Mouse (Mus musculus) CH12.LX (cell line): ENCODE results near the gene Mlip. TPM values are rescaled to one million over a fixed set of nuclear protein-coding genes. Genes with fewer than 3 reads are reported as not detected.

Experiments
- DNase-seq: peaks from one replicate; pipeline ENCODE4 v3.0.0-alpha.2; 2013; ENCODE audit errors: extremely low read depth
- H3K27ac ChIP-seq: 2 replicates; pipeline ENCODE4 v1.5.1; 2012; ENCODE audit warnings: low read depth, mild to moderate bottlenecking, control low read depth, moderate library complexity; ENCODE audit not compliant: insufficient read depth
- H3K27me3 ChIP-seq: replicated peaks from 2 replicates; pipeline ENCODE3; 2012; ENCODE audit warnings: inconsistent platforms
- H3K36me3 ChIP-seq, 2 experiments: replicated peaks in 1 of 2; 2 replicates each; pipeline versions ENCODE3 to v1.6.1; 2012; ENCODE audit warnings: inconsistent platforms in 1 of 2, low read length in 1 of 2, mild to moderate bottlenecking in 1 of 2, mixed read lengths in 1 of 2, moderate library complexity in 1 of 2; ENCODE audit not compliant: control insufficient read depth in 1 of 2, insufficient read depth in 1 of 2
- H3K4me1 ChIP-seq, 2 experiments: 2 replicates each; pipeline ENCODE4 v1.6.1; 2012; ENCODE audit warnings: inconsistent platforms in 1 of 2, moderate library complexity in 1 of 2; ENCODE audit not compliant: insufficient read depth in 2 of 2, control insufficient read depth in 1 of 2
- H3K4me2 ChIP-seq: 2 replicates; pipeline ENCODE4 v1.6.1; 2012; ENCODE audit warnings: low read depth, mild to moderate bottlenecking, control low read depth; ENCODE audit not compliant: poor library complexity, insufficient read depth, severe bottlenecking
- H3K4me3 ChIP-seq, 3 experiments: fragments of 150-350 bp in 1 of 3; sonication (generic) in 1 of 3; replicated peaks in 1 of 3; 2 replicates each; pipeline versions ENCODE3 to v1.5.1; 2011 to 2012; ENCODE audit warnings: low read depth in 2 of 3, low read length in 2 of 3, mild to moderate bottlenecking in 2 of 3, moderate library complexity in 2 of 3, control low read depth in 1 of 3, improper control_type of control experiment in 1 of 3, inconsistent platforms in 1 of 3, mixed read lengths in 1 of 3; ENCODE audit not compliant: poor library complexity in 1 of 3
- H3K79me2 ChIP-seq: replicated peaks from 2 replicates; pipeline ENCODE4 v1.6.1; 2012; ENCODE audit warnings: mild to moderate bottlenecking, moderate library complexity; ENCODE audit not compliant: control insufficient read depth, poor library complexity, insufficient read depth, severe bottlenecking; ENCODE audit errors: extremely low read depth
- H3K9ac ChIP-seq: 2 replicates; pipeline ENCODE4 v1.6.1; 2012; ENCODE audit warnings: low read depth, mild to moderate bottlenecking, control low read depth, moderate library complexity; ENCODE audit not compliant: insufficient read depth
- H3K9me3 ChIP-seq: replicated peaks from 2 replicates; pipeline ENCODE3; 2012; ENCODE audit warnings: low read length, inconsistent platforms, mixed read lengths
- BHLHE40 ChIP-seq: IDR thresholded peaks from 2 replicates; pipeline ENCODE4 v1.6.1; 2011; ENCODE audit warnings: mild to moderate bottlenecking, low read depth, low read length, improper control_type of control experiment
- CTCF ChIP-seq, 2 experiments: IDR thresholded peaks in 1 of 2; conservative IDR thresholded peaks in 1 of 2; 2 replicates each; pipeline ENCODE4 v1.5.1; 2011 to 2012; ENCODE audit warnings: low read depth in 2 of 2, low read length in 2 of 2, improper control_type of control experiment in 1 of 2, inconsistent platforms in 1 of 2, mild to moderate bottlenecking in 1 of 2, moderate library complexity in 1 of 2
- ELF1 ChIP-seq: IDR thresholded peaks from 2 replicates; pipeline ENCODE4 v1.6.1; 2014; ENCODE audit warnings: low read depth, mild to moderate bottlenecking, inconsistent platforms, low read length, improper control_type of control experiment
- JUN ChIP-seq: IDR thresholded peaks from 2 replicates; pipeline ENCODE4 v1.6.1; 2011; ENCODE audit warnings: low read depth, mild to moderate bottlenecking, low read length, improper control_type of control experiment, moderate library complexity; ENCODE audit not compliant: insufficient read depth
- NELFE ChIP-seq: IDR thresholded peaks from 2 replicates; pipeline ENCODE4 v1.6.1; 2011; ENCODE audit warnings: low read depth, low read length, improper control_type of control experiment
- NRF1 ChIP-seq: IDR thresholded peaks from 2 replicates; pipeline ENCODE4 v1.6.1; 2014; ENCODE audit warnings: low read depth, mild to moderate bottlenecking, inconsistent platforms, low read length, improper control_type of control experiment, moderate library complexity
- PAX5 ChIP-seq: IDR thresholded peaks from 2 replicates; pipeline ENCODE4 v1.6.1; 2012; ENCODE audit warnings: low read length, inconsistent platforms, mixed read lengths
- POLR2AphosphoS2 ChIP-seq: IDR thresholded peaks from 2 replicates; pipeline ENCODE4 v1.6.1; 2011; ENCODE audit warnings: low read depth, low read length, improper control_type of control experiment
- RAD21 ChIP-seq: IDR thresholded peaks from 2 replicates; pipeline ENCODE4 v1.6.1; 2011; ENCODE audit warnings: low read depth, mild to moderate bottlenecking, low read length, improper control_type of control experiment, moderate library complexity
- SMC3 ChIP-seq: IDR thresholded peaks from 2 replicates; pipeline ENCODE4 v1.6.1; 2011; ENCODE audit warnings: low read depth, low read length, improper control_type of control experiment
- UBTF ChIP-seq: IDR thresholded peaks from 2 replicates; pipeline ENCODE4 v1.6.1; 2012; ENCODE audit warnings: low read depth, mild to moderate bottlenecking, inconsistent platforms, low read length, improper control_type of control experiment, moderate library complexity
- USF1 ChIP-seq: IDR thresholded peaks from 2 replicates; pipeline ENCODE4 v1.6.1; 2014; ENCODE audit warnings: low read depth, mild to moderate bottlenecking, inconsistent platforms, low read length, improper control_type of control experiment
- ZNF384 ChIP-seq: IDR thresholded peaks from 2 replicates; pipeline ENCODE4 v1.6.1; 2012; ENCODE audit warnings: low read depth, low read length, improper control_type of control experiment, inconsistent platforms
- dilution Hi-C: fragments of 300-500 bp; cut with MboI; formaldehyde crosslinking; loops from 2 replicates; pipeline ENCODE4 v1.14.3; 2020; ENCODE audit warnings: low sequenced_read_pairs; ENCODE audit not compliant: extremely low pct_unique_long_range_greater_than_20kb, extremely low pct_ligation_motif_present
- in situ Hi-C: fragments of 300-500 bp; cut with MboI; formaldehyde crosslinking; loops from 3 replicates; pipeline ENCODE4 v1.14.3; 2019; ENCODE audit warnings: low sequenced_read_pairs, low pct_ligation_motif_present, low pct_unique_long_range_greater_than_20kb, mixed read lengths
- polyA plus RNA-seq: library from polyadenylated mRNA; unstranded; fragments of >175 nt; gene quantifications from 2 replicates; pipeline ENCODE4 v1.2.1, GENCODE M21; 2012; ENCODE audit warnings: low read depth; ENCODE audit not compliant: insufficient read length
- total RNA-seq, 2 experiments: library from RNA; depleted of rRNA; stranded (reverse); fragments of 300-350 nt in 1 of 2; fragments of >200 nt in 1 of 2; gene quantifications; 2 replicates each; pipeline ENCODE4 v1.2.3; 2012 to 2014

The Mlip gene
- total and polyA plus RNA-seq, 3 experiments: not detected

- Histone ChIP-seq H3K36me3 (no peaks in the 10 kb centered on the region), H3K27me3 (no peaks in the 10 kb centered on the region), H3K79me2 (no peaks in the 10 kb centered on the region), H3K4me3 (no peak overlapping the region), H3K9ac (no peak overlapping the region), H3K4me1 (peaks cover 8 to 15% of the 10 kb centered on the region in 2 experiments; a peak in 3 of 4 replicates), H3K9me3 (no peaks in the 10 kb centered on the region), H3K4me2 (peak overlapping the region; percentile 96), H3K27ac (no peak overlapping the region)
- dilution Hi-C loops: no loop called here
- peak; percentile 45; the same call in 1 of the 2 replicates for TF ChIP-seq ELF1
- TF ChIP-seq ZNF384: 0 out of 2 replicates have a peak, but pooled peaks have one; percentile 8
- TF ChIP-seq JUN: no peak
- in situ Hi-C loops: loop anchor here (25.0 kb wide), 1 partner anchor 648 kb away; no protein-coding TSS in a partner anchor
- peak; percentile 25 for DNase-seq
Measured at GRCm38 (mm10) chr9:77360654-77361053, 7.9 kb upstream of the Mlip start.

GRCm38 (mm10) chr9:77359278-77359973 lies 6.7 kb upstream of the Mlip start:
- Histone ChIP-seq H3K27me3 (no peaks in the 10 kb centered on the region), H3K4me2 (no peak overlapping the region), H3K4me1 (peaks cover 8 to 15% of the 10 kb centered on the region in 2 experiments; a peak in 3 of 4 replicates), H3K9me3 (no peaks in the 10 kb centered on the region), H3K27ac (no peak overlapping the region), H3K36me3 (no peaks in the 10 kb centered on the region), H3K9ac (no peak overlapping the region), H3K4me3 (no peak overlapping the region), H3K79me2 (no peaks in the 10 kb centered on the region)
- dilution Hi-C loops: no loop called here
- DNase-seq: no peak
- in situ Hi-C loops: loop anchor here (25.0 kb wide), 1 partner anchor 647 kb away; no protein-coding TSS in a partner anchor
- TF ChIP-seq USF1: no peak
- 0 out of 2 replicates have a peak, but pooled peaks have one; percentile 5 for TF ChIP-seq BHLHE40
- no peak for TF ChIP-seq NELFE
- TF ChIP-seq CTCF (conservative IDR thresholded peaks at IDR 0.05 in 1 of 2, IDR thresholded peaks at IDR 0.05 in 1 of 2; ENCODE audit: low read depth in 2 of 2, low read length in 2 of 2): no peak
- TF ChIP-seq POLR2AphosphoS2: no peak
- no peak for TF ChIP-seq PAX5
- no peak for TF ChIP-seq UBTF

GRCm38 (mm10) chr9:77353942-77354341 lies 1.2 kb upstream of the Mlip start:
- peak; percentile 23 for DNase-seq

More at GRCm38 (mm10) chr9:77353942-77354341, 1.2 kb upstream of the Mlip start:
- TF ChIP-seq NRF1 (no peak), PAX5 (no peak), CTCF (conservative IDR thresholded peaks at IDR 0.05 in 1 of 2, IDR thresholded peaks at IDR 0.05 in 1 of 2; ENCODE audit: low read depth in 2 of 2, low read length in 2 of 2) (peak; percentile 62 to 78), RAD21 (peak; percentile 18), SMC3 (peak; percentile 33; the same call in 1 of the 2 replicates)
- Histone ChIP-seq H3K27ac (no peak overlapping the region), H3K9me3 (no peaks in the 10 kb centered on the region), H3K4me1 (peaks cover 0 to 5% of the 10 kb centered on the region in 2 experiments; a peak in 2 of 4 replicates), H3K9ac (no peak overlapping the region), H3K4me2 (no peak overlapping the region), H3K36me3 (no peaks in the 10 kb centered on the region), H3K27me3 (no peaks in the 10 kb centered on the region), H3K4me3 (no peak overlapping the region), H3K79me2 (no peaks in the 10 kb centered on the region)
- dilution Hi-C loops: no loop called here
- in situ Hi-C loops: loop anchor here (25.0 kb wide), 1 partner anchor 642 kb away; no protein-coding TSS in a partner anchor
